Mouse (Mus musculus) retina, postnatal 7 days (tissue): ENCODE results near the gene Col5a2.
"Not testable (repeated sequence)": the region's sequence is repeated elsewhere in the genome, so short reads cannot be mapped to it uniquely, and the experiment has no call there.

Source experiments
- DNase-seq: peaks from one replicate; pipeline ENCODE4 v3.0.0-alpha.2; 2012; ENCODE audit warnings: low read depth, low spot score

The Col5a2 gene

GRCm38 (mm10) chr1:45429145-45429544 is 73.9 kb downstream of the Col5a2 start:
- DNase-seq: not testable (repeated sequence)

DNA sequence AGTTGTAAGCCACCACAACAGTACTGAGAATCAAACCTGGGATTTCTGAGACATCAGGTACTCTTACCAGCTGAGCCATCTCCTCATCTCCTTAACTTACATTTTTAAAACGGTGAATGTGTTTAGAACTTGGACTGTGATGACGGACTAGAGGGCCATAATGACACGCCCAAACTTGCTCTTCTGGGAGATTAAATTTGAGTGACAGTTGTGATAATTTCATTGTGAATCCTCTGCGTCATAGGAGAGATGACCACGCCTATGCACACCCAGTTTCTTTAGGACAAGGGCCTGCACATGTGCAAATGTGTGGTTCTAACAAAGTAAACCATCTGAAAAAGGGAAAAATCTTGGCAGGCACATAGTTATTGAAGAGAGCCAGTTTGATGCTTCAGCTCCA is 79.2 kb downstream of the Col5a2 start:
- DNase-seq: no peak

DNA sequence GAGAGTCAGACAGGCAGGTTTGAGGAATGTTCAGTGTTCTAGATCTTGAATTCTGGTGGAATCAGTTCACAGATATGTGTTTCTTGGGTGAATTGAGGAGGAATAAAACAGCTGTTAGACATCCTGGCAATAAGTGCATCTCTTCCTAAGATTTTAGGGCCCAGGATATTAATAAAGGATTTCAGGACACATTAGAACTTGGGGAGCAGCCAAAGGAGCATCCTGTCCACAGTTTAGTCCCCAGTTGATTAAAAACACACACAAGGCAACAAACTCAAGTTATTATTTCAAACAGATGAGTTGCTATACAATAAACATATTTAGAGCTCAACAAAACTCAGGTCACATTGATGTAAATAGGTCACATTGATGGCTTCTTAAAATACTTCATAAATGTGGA is 82.5 kb downstream of the Col5a2 start:
- DNase-seq: no peak

- no peak for DNase-seq
These were observed 83.2 kb downstream of the Col5a2 start for GRCm38 (mm10) chr1:45419858-45420257.

DNA sequence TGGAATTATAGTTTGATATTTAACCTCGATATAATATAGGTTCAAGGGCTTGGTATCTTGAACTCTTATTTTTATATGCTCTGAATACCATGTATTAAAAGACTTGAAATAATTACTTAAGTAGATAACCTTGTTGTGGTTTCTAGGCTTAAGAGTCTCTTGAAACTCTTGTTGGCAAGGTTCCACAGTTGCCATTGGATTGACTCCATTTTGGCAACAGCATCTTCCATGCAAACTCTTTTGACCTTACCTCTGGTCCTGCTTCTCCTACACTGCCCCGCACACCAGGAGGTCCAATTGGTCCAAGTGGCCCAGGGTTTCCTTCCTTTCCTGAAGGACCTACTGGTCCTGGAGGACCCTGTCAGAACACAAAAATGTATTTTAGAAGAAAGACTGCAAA is 121.2 kb downstream of the Col5a2 start:
- no peak for DNase-seq

DNA sequence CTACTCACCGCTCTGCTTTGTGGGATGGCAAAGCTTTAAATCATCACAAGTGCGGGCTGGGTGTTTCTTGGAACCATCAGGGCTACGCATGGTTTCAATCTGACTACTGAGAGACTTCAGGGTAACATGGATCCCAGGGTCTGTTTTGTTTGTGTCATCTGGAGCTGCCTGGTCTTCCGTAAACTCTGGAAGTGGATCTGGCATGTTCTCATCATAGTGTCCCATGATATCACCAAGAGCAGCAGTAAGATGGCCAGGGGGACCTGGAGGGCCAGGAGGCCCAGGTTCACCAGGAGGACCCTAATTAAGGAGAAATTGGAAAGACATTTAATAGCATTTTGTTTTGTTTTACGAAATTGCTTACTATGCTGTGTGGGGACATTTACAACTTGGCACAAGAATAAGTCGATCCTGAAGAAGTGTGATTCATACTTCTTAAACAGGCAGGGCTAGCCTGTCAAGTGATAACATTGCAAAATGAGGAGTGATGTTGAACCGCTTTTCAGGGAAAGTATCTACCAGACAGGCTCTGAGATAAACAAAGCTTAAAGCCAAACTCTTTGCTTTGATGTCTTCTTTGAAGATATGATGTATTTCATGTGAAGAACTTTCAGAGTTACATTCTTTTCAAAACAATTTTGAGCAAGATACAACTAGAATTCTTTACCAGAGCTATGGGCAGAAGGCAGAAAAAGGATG is 122.9 kb downstream of the Col5a2 start:
- DNase-seq: no peak

DNA sequence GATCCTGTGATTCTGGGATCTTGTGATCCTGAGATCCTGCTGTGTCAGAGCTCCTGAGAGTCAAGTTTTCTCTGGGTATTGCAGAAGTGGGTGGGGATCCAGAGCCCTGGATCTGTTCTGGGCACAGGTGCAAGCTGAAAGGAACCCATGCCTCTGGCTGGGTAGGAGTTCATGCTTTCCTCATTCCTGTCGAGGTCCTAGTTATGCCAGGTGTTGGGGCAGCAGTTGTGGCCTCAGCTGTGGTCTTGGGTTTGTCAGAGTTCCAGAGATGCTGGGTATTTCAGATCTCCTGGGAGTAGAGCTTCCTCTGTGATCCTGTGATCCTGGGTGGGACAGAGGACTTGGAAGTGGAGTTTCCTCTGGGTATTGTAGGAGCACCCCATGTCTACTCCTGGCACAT is 137.7 kb downstream of the Col5a2 start:
- no peak for DNase-seq

DNA sequence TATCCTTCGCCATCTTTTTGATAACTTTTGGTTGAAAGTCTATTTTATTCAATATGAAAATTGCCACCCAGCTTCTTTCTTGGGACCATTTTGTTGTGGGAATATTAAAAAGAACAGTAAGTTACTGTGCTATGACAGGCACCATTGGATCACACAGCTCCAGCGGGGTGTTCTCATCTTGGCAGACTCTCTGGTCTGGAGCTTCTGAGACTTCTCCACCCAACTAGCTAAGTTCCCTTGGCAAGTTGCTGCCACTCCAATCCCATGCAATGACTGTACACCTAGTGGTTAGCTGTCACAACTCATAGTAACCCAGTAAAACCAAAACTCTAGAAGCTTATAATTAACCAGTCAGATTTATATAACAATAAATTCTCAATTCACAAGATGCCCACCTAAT is 139.8 kb downstream of the Col5a2 start:
- no peak for DNase-seq

DNA sequence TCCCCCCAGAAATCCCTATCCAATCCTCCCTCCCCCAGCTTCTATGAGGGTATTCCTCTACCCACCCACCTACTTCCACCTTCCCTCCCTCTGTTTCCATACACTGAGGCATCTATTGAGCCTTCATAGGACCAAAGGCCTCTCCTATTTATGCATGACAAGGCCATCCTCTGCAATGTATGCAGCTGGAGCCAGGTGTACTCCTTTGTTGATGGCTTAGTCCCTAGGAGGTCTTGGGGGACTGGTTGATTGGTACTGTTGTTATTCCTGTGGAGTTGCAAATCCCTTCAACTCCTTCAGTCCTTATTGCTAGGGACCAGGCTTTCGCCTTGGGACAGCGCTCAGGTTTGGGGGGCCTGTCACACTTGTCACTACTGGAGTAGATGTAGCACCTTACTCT is 143.4 kb downstream of the Col5a2 start:
- no peak for DNase-seq

- no peak for DNase-seq
These were observed 143.9 kb downstream of the Col5a2 start for GRCm38 (mm10) chr1:45359147-45359546.

GRCm38 (mm10) chr1:45358020-45358419 is 145.1 kb downstream of the Col5a2 start:
- DNase-seq: no peak

DNA sequence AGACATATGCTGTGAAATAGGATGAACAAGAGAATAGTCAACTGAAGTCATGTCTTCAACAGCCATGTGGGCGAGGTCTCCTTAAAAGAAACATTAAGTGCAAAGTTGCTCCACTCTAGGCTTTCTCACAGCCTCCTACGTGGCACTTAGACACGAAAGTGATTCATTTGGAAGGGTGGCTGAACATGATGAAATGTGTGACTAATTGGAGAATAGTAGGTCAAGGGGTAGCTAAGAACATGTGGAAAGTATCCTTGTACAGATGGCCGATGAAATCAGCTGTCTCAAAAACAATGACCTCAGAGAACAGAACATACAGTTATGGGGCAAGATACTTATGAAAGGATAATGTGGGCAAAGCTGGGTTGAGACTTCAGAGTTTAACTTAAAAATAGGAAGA is 147.1 kb downstream of the Col5a2 start:
- no peak for DNase-seq

DNA sequence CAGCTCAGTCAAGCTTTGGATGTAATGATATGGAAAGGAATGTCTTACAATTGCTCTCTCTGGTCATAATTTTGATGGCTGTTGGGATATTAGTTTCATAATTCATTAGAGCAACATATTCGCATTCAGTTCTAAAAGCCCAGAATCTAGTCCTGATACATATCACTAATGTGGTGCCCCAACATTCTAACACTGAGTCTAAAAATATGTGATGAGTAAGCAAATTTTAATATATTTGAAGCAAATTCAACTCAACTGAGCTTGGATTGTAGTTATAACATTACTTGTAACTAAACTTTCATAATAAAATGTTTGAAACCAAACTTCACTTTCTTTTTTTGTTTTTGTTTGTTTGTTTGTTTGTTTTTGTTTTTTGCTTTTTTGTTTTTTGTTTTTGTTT is 173.9 kb downstream of the Col5a2 start:
- no peak for DNase-seq
